In genomic region chr7:112614046-112614790, GRCm38 (mm10) we compare ENCODE assay signal across 8 mouse cellular contexts.
"Had no signal": no experiment of that assay in that cellular context is flagged by ENCODE, and none has a peak within 500 bp of the region (broad histone marks: within the 10 kb centered on the region; RNA-seq: fewer than 3 reads in every experiment).

No protein-coding gene starts in this region.

- H3K9me3 ChIP-seq: limb, embryonic 12.5 days; liver, embryonic 13.5 days; lung, embryonic 15.5 days had no signal

- H3K9ac ChIP-seq: limb, embryonic 12.5 days; liver, embryonic 13.5 days; liver, postnatal 0 days; lung, embryonic 15.5 days had no signal

- H3K4me1 ChIP-seq: liver, embryonic 13.5 days had no signal

- ATAC-seq: liver, postnatal 0 days had no signal

- H3K4me3 ChIP-seq: limb, embryonic 12.5 days; liver, embryonic 13.5 days; lung, embryonic 15.5 days had no signal

- H3K36me3 ChIP-seq: limb, embryonic 12.5 days; liver, embryonic 13.5 days; lung, embryonic 15.5 days had no signal

- H3K27me3 ChIP-seq: limb, embryonic 12.5 days; liver, embryonic 13.5 days; lung, embryonic 15.5 days had no signal

- DNase-seq: liver; liver, embryonic 13.5 days; liver, postnatal 0 days; lung, postnatal 36 days; right cerebral cortex, postnatal 14 days; thymus, postnatal 4 days had no signal

- H3K4me2 ChIP-seq: limb, embryonic 12.5 days; liver, embryonic 13.5 days; lung, embryonic 15.5 days had no signal

- H3K27ac ChIP-seq: limb, embryonic 12.5 days; liver, embryonic 13.5 days had no signal
